Mouse (Mus musculus) neural tube, embryonic 11.5 days (tissue): Measurements from ENCODE around the gene Ift81. TPM values are rescaled to one million over a fixed set of nuclear protein-coding genes. Genes with fewer than 3 reads are reported as not detected.

Experiments
- ATAC-seq: fragments of 200-750 bp; cut with Nextera tagmentation; 2 replicates; pipeline ENCODE4 v1.8.0; 2017; ENCODE audit warnings: moderate number of reproducible peaks, mild to moderate bottlenecking, moderate TSS enrichment, moderate library complexity; ENCODE audit not compliant: insufficient read depth, low FRiP score, low TSS enrichment
- DNase-seq: peaks from one replicate; pipeline ENCODE4 v3.0.0-alpha.2; 2015; ENCODE audit warnings: low spot score
- H3K27ac ChIP-seq: fragments of 300-500 bp; sonication (generic); 2 replicates; pipeline ENCODE4 v1.5.1; 2014; ENCODE audit warnings: low read depth, mild to moderate bottlenecking, low read length
- H3K27me3 ChIP-seq: fragments of 300-500 bp; sonication (generic); 2 replicates; pipeline ENCODE4 v1.6.1; 2014; ENCODE audit warnings: mild to moderate bottlenecking, low read length, mixed read lengths; ENCODE audit not compliant: control insufficient read depth, insufficient read depth
- H3K36me3 ChIP-seq: fragments of 300-500 bp; sonication (generic); 2 replicates; pipeline ENCODE4 v1.6.1; 2014; ENCODE audit warnings: mild to moderate bottlenecking, low read length, moderate library complexity, mixed read lengths; ENCODE audit not compliant: control insufficient read depth, insufficient read depth
- H3K4me1 ChIP-seq: fragments of 300-500 bp; sonication (generic); 2 replicates; pipeline ENCODE4 v1.6.1; 2014; ENCODE audit warnings: low read length, mixed read lengths; ENCODE audit not compliant: control insufficient read depth, insufficient read depth
- H3K4me2 ChIP-seq: fragments of 300-500 bp; sonication (generic); 2 replicates; pipeline ENCODE4 v1.6.1; 2014; ENCODE audit warnings: low read depth, mild to moderate bottlenecking, moderate library complexity
- H3K4me3 ChIP-seq: fragments of 300-500 bp; sonication (generic); 2 replicates; pipeline ENCODE4 v1.5.1; 2014; ENCODE audit warnings: low read depth, low read length
- H3K9ac ChIP-seq: fragments of 300-500 bp; sonication (generic); 2 replicates; pipeline ENCODE4 v1.6.1; 2014; ENCODE audit warnings: mild to moderate bottlenecking, low read length
- H3K9me3 ChIP-seq: fragments of 300-500 bp; sonication (generic); 2 replicates; pipeline ENCODE4 v1.6.1; 2016; ENCODE audit warnings: low read length; ENCODE audit not compliant: control insufficient read depth
- WGBS: fragments of 180-500 bp; shearing (Covaris S2); extraction: QIAGEN DNeasy Blood & Tissue Kit; methylation state at CpG from one replicate; pipeline ENCODE4 v1.1.7; 2014; 5-methylcytosine and 5-hydroxymethylcytosine counted together
- polyA plus RNA-seq: library from polyadenylated mRNA; unstranded; fragments of >200 nt; fragmentation: Nextera tagmentation; extraction: Ambion mirVana; gene quantifications from 2 replicates; pipeline ENCODE4 v1.2.1, GENCODE M21; 2014

Gene Ift81
- polyA plus RNA-seq, 1 experiment from 2014 or later, result 41.2 TPM

DNA sequence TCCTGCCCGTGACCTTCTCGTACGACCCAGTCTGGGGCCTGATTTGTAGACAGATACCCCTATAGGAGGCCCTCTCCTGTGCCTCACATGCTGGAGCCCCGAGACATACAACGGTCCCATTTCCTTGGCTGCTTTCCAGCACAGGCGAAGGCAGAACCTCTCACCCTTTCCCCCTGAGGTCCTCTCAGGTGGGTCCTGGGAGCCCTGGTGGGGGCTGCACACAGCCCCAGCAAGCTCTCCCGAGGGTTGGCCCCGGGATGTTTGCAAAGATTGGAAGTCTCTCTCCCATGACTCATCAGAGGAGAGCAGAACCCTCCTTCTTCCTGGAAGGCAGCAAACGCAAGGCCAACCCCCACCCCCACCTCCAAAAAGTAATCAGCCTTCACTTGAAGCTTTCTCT lies 102.9 kb downstream of the Ift81 start:
- DNase-seq (no peak), ATAC-seq (no peak)
- H3K27me3 ChIP-seq, result no peaks in the 10 kb centered on the region
- no peak overlapping the region for H3K4me2 ChIP-seq
- H3K4me3 ChIP-seq, result no peak overlapping the region
- peaks cover 6% of the 10 kb centered on the region; the same call in 1 of the 2 replicates for H3K4me1 ChIP-seq
- no peaks in the 10 kb centered on the region for H3K36me3 ChIP-seq
- H3K27ac ChIP-seq, result no peak overlapping the region
- 79% methylated on average over 9 of the region's 9 CpGs for WGBS
- H3K9ac ChIP-seq, result no peak overlapping the region
- H3K9me3 ChIP-seq, result no peaks in the 10 kb centered on the region

DNA sequence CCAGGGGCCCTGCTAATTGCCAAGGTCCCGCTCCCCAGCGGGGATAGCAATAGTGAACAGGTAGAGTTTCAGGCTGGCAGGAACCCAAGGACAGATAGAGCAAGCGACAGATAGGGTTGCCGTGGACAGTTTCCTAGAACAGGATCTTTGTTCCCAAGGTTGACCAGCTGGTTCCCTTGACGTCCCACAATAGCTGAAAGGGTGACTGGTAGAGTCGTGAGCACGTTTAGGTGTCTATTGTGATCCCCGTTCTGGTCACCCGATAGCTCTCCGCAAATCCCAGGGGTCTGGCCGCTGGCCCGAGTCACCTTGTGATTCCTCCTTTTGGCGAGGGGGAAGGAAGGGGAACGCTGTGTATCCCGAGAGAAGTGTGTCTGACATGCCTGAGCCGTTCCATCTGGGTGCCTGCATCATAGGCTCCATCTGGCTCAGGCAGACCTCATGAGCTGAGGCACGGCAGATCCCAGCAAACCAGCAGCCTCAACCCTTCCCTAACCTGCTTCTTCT lies 103.6 kb downstream of the Ift81 start:
- DNase-seq (peak; percentile 5), ATAC-seq (no peak)
- H3K9me3 ChIP-seq, result no peaks in the 10 kb centered on the region
- peaks cover 6% of the 10 kb centered on the region; the same call in 1 of the 2 replicates for H3K4me1 ChIP-seq
- no peak overlapping the region for H3K9ac ChIP-seq
- no peak overlapping the region for H3K4me3 ChIP-seq
- H3K27ac ChIP-seq, result no peak overlapping the region
- H3K4me2 ChIP-seq, result no peak overlapping the region
- no peaks in the 10 kb centered on the region for H3K36me3 ChIP-seq
- 69% methylated on average over 17 of the region's 17 CpGs for WGBS
- H3K27me3 ChIP-seq, result no peaks in the 10 kb centered on the region

GRCm38 (mm10) chr5:122509608-122510007 lies 104.7 kb downstream of the Ift81 start:
- peaks cover 6% of the 10 kb centered on the region; the same call in 1 of the 2 replicates for H3K4me1 ChIP-seq
- H3K9me3 ChIP-seq, result no peaks in the 10 kb centered on the region
- H3K4me2 ChIP-seq, result no peak overlapping the region
- H3K27me3 ChIP-seq, result no peaks in the 10 kb centered on the region
- DNase-seq (no peak), ATAC-seq (no peak)
- no peak overlapping the region for H3K9ac ChIP-seq
- 43% methylated on average over 7 of the region's 7 CpGs for WGBS
- no peak overlapping the region for H3K27ac ChIP-seq
- H3K4me3 ChIP-seq, result no peak overlapping the region
- H3K36me3 ChIP-seq, result no peaks in the 10 kb centered on the region

- Histone ChIP-seq H3K9ac (no peak overlapping the region), H3K4me2 (no peak overlapping the region), H3K36me3 (no peaks in the 10 kb centered on the region), H3K27me3 (no peaks in the 10 kb centered on the region), H3K27ac (no peak overlapping the region), H3K9me3 (no peaks in the 10 kb centered on the region), H3K4me1 (peaks cover 5% of the 10 kb centered on the region; the same call in 1 of the 2 replicates), H3K4me3 (no peak overlapping the region)
- DNase-seq (no peak), ATAC-seq (no peak)
- 87% methylated on average over 11 of the region's 11 CpGs for WGBS
Observed at GRCm38 (mm10) chr5:122508861-122509306, 105.4 kb downstream of the Ift81 start.

GRCm38 (mm10) chr5:122507396-122507795 lies 106.9 kb downstream of the Ift81 start:
- Histone ChIP-seq H3K36me3 (no peaks in the 10 kb centered on the region), H3K4me1 (no peaks in the 10 kb centered on the region), H3K4me2 (no peak overlapping the region), H3K27ac (no peak overlapping the region), H3K9me3 (no peaks in the 10 kb centered on the region), H3K9ac (no peak overlapping the region), H3K27me3 (no peaks in the 10 kb centered on the region), H3K4me3 (no peak overlapping the region)
- no peak for DNase-seq
- ATAC-seq, result no peak

- 84% methylated on average over 3 of the region's 3 CpGs for WGBS
- ATAC-seq, result no peak
- no peaks in the 10 kb centered on the region for H3K36me3 ChIP-seq
- no peak overlapping the region for H3K4me3 ChIP-seq
- no peak overlapping the region for H3K9ac ChIP-seq
- no peak overlapping the region for H3K4me2 ChIP-seq
- no peaks in the 10 kb centered on the region for H3K4me1 ChIP-seq
- DNase-seq, result no peak
- no peaks in the 10 kb centered on the region for H3K9me3 ChIP-seq
- no peak overlapping the region for H3K27ac ChIP-seq
- no peaks in the 10 kb centered on the region for H3K27me3 ChIP-seq
Observed at GRCm38 (mm10) chr5:122506462-122506861, 107.9 kb downstream of the Ift81 start.

DNA sequence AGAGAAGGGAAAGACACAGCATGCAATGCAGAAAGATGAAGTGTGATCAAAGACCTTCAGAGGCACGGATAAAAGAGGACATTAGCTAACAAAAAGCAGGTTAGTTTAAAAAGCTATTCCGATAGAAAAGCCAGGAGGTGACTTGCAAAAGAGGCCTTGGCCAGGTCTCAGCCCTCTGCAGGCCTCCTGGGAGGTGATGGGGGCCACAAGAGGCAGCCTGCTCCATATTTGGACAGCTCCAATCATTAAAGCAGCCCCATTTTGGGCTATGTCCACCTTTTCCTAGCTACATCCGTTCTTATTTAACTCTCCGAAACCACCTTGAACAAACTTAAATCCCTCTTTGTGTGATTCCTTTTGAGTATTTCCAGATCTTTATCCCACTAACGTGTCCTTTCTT lies 108.8 kb downstream of the Ift81 start:
- ATAC-seq, result no peak
- Histone ChIP-seq H3K4me3 (no peak overlapping the region), H3K4me1 (no peaks in the 10 kb centered on the region; the same call in 1 of the 2 replicates), H3K9me3 (no peaks in the 10 kb centered on the region), H3K4me2 (no peak overlapping the region), H3K27me3 (no peaks in the 10 kb centered on the region), H3K27ac (no peak overlapping the region), H3K9ac (no peak overlapping the region), H3K36me3 (no peaks in the 10 kb centered on the region)
- DNase-seq, result no peak
- WGBS, result 79% methylated on average over 5 of the region's 5 CpGs

GRCm38 (mm10) chr5:122503760-122504119 lies 110.6 kb downstream of the Ift81 start:
- 28% methylated on average over 4 of the region's 4 CpGs for WGBS
- Histone ChIP-seq H3K9me3 (no peaks in the 10 kb centered on the region), H3K9ac (no peak overlapping the region), H3K27me3 (no peaks in the 10 kb centered on the region), H3K36me3 (no peaks in the 10 kb centered on the region), H3K4me2 (no peak overlapping the region), H3K4me1 (peaks cover 11% of the 10 kb centered on the region), H3K4me3 (no peak overlapping the region), H3K27ac (no peak overlapping the region)
- DNase-seq, result no peak
- ATAC-seq, result no peak

DNA sequence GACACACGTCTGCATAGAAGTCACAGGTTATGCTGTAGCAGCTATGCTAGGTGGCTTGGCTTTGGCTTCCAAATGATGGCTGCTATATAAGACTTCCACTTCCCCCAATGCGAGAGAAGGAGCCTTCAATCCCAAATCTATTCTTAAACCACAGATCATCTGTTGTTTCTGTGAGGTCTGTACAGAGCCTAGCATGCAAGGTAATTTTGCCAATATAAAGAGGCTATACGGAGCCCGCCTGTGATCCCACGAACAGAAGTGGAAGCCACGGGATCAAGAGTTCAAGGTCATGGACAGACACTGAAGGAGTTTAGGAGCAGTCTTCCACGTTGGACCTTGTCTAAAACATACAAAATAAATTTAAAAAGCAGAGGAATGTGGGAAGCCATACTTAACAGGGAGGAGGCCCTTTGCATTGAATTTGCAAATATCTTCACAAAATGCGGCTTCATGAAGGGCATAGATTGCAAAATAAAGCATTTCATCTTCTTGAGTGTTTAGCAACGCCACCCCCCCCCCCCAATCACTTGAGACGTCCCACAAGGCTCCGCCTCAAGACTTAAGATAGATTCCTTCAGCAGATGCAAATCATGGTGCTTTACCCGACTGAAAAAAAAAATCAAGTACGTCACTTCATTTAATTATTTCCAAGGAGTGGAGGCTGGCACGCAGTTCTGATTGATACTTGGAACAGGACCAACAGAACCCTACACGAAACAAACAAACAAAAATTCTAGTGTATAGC lies 111.1 kb downstream of the Ift81 start:
- H3K4me2 ChIP-seq, result peak overlapping the region; percentile 62
- DNase-seq (no peak), ATAC-seq (no peak)
- no peaks in the 10 kb centered on the region for H3K36me3 ChIP-seq
- H3K9ac ChIP-seq, result peak overlapping the region; percentile 97
- H3K4me1 ChIP-seq, result peaks cover 12% of the 10 kb centered on the region
- WGBS, result 41% methylated on average over 15 of the region's 15 CpGs
- H3K27me3 ChIP-seq, result no peaks in the 10 kb centered on the region
- H3K9me3 ChIP-seq, result no peaks in the 10 kb centered on the region
- peak overlapping the region; percentile 98 for H3K4me3 ChIP-seq
- no peak overlapping the region for H3K27ac ChIP-seq
